Mouse (Mus musculus): ENCODE data around the gene Cox6a1. TPM values are rescaled to one million over a fixed set of nuclear protein-coding genes. Genes with fewer than 3 reads are reported as not detected.
A peak's percentile ranks its signal among the peaks of the same experiment; 100 is the strongest.
"Not testable (repeated sequence)": the region's sequence is repeated elsewhere in the genome, so short reads cannot be mapped to it uniquely, and the experiment has no call there.

Gene Cox6a1
- polyA plus RNA-seq, 1 experiment from 2014 or later, result 974 TPM

- Histone ChIP-seq H3K4me1 (replicated peaks) (peaks cover 25% of the 10 kb centered on the region), H3K9ac (replicated peaks) (no peak overlapping the region), H3K27ac (no peak overlapping the region), H3K27me3 (no peaks in the 10 kb centered on the region), H3K36me3 (no peaks in the 10 kb centered on the region), H3K9me3 (no peaks in the 10 kb centered on the region), H3K4me3 (replicated peaks) (no peak overlapping the region), H3K4me2 (replicated peaks) (no peak overlapping the region)
- 46% methylated on average over 5 of the region's 5 CpGs for WGBS
- no peak for ATAC-seq
Measured at GRCm38 (mm10) chr5:115313668-115313943, 35.2 kb downstream of the Cox6a1 start.

- H3K9me3 ChIP-seq, result no peaks in the 10 kb centered on the region
- peaks cover 19% of the 10 kb centered on the region for H3K4me1 ChIP-seq (replicated peaks)
- ATAC-seq, result no peak
- no peak overlapping the region for H3K4me3 ChIP-seq (replicated peaks)
- no peaks in the 10 kb centered on the region for H3K36me3 ChIP-seq
- no peak overlapping the region for H3K4me2 ChIP-seq (replicated peaks)
- H3K9ac ChIP-seq (replicated peaks), result no peak overlapping the region
- WGBS, result 83% methylated on average over 10 of the region's 10 CpGs
- no peaks in the 10 kb centered on the region for H3K27me3 ChIP-seq
- H3K27ac ChIP-seq, result no peak overlapping the region
Measured at GRCm38 (mm10) chr5:115312816-115313667, 35.7 kb downstream of the Cox6a1 start.

- no peaks in the 10 kb centered on the region for H3K9me3 ChIP-seq
- 89% methylated on average over 4 of the region's 4 CpGs for WGBS
- ATAC-seq, result no peak
- H3K27me3 ChIP-seq, result no peaks in the 10 kb centered on the region
- H3K4me1 ChIP-seq (replicated peaks), result peaks cover 12% of the 10 kb centered on the region
- no peaks in the 10 kb centered on the region for H3K36me3 ChIP-seq
- no peak overlapping the region for H3K27ac ChIP-seq
- H3K4me3 ChIP-seq (replicated peaks), result no peak overlapping the region
- H3K9ac ChIP-seq (replicated peaks), result no peak overlapping the region
- H3K4me2 ChIP-seq (replicated peaks), result no peak overlapping the region
Measured at GRCm38 (mm10) chr5:115312354-115312753, 36.4 kb downstream of the Cox6a1 start.

- WGBS, result 88% methylated on average over 7 of the region's 7 CpGs
- Histone ChIP-seq H3K4me2 (replicated peaks) (peak overlapping the region; percentile 76), H3K27me3 (peaks cover 11% of the 10 kb centered on the region), H3K4me1 (replicated peaks) (peaks cover 31% of the 10 kb centered on the region), H3K36me3 (peaks cover 15% of the 10 kb centered on the region), H3K4me3 (replicated peaks) (peak overlapping the region; percentile 91; the same call in 1 of the 2 replicates)
- ATAC-seq; H3K9ac ChIP-seq (replicated peaks); H3K9me3 ChIP-seq; H3K27ac ChIP-seq: not testable (repeated sequence)
Measured at GRCm38 (mm10) chr5:115302190-115302589, 46.6 kb downstream of the Cox6a1 start.

GRCm38 (mm10) chr5:115301615-115302014 lies 47.2 kb downstream of the Cox6a1 start:
- Histone ChIP-seq H3K4me2 (replicated peaks) (peak overlapping the region; percentile 76), H3K27me3 (peaks cover 11% of the 10 kb centered on the region), H3K9me3 (no peaks in the 10 kb centered on the region), H3K27ac (0 out of 2 replicates have a peak overlapping the region, but pooled peaks have one; percentile 51), H3K9ac (replicated peaks) (peak overlapping the region; percentile 65), H3K4me1 (replicated peaks) (peaks cover 31% of the 10 kb centered on the region), H3K36me3 (peaks cover 19% of the 10 kb centered on the region), H3K4me3 (replicated peaks) (peak overlapping the region; percentile 91)
- 33% methylated on average over 13 of the region's 13 CpGs for WGBS
- no peak for ATAC-seq

GRCm38 (mm10) chr5:115300792-115301614 lies 47.8 kb downstream of the Cox6a1 start, which contains the start of gene Dynll1:
TSS of gene Dynll1 (minus strand) at chr5:115300999.
- WGBS, result 1% methylated on average over 66 of the region's 66 CpGs
- peak within 1 kb of the TSS; percentile 91 for H3K9ac ChIP-seq (replicated peaks)
- peak; percentile 98 for ATAC-seq
- H3K4me1 ChIP-seq (replicated peaks), result peaks cover 31% of the 10 kb centered on the region
- peaks cover 26% of the 10 kb centered on the region for H3K36me3 ChIP-seq
- peak within 1 kb of the TSS; percentile 95 for H3K27ac ChIP-seq
- H3K27me3 ChIP-seq, result peaks cover 11% of the 10 kb centered on the region
- peak within 1 kb of the TSS; percentile 80 for H3K4me2 ChIP-seq (replicated peaks)
- peak within 1 kb of the TSS; percentile 91 for H3K4me3 ChIP-seq (replicated peaks)
- H3K9me3 ChIP-seq, result no peaks in the 10 kb centered on the region

GRCm38 (mm10) chr5:115300035-115300744 lies 48.6 kb downstream of the Cox6a1 start:
- WGBS, result under 1% methylated on average over 44 of the region's 46 CpGs
- peaks cover 11% of the 10 kb centered on the region for H3K27me3 ChIP-seq
- ATAC-seq, result peak; percentile 59; the same call in 1 of the 2 replicates
- H3K4me2 ChIP-seq (replicated peaks), result peak overlapping the region; percentile 80
- peak overlapping the region; percentile 95 for H3K27ac ChIP-seq
- H3K9ac ChIP-seq (replicated peaks), result peak overlapping the region; percentile 91
- H3K4me3 ChIP-seq (replicated peaks), result peak overlapping the region; percentile 91
- peaks cover 34% of the 10 kb centered on the region for H3K36me3 ChIP-seq
- peaks cover 31% of the 10 kb centered on the region for H3K4me1 ChIP-seq (replicated peaks)
- H3K9me3 ChIP-seq, result no peaks in the 10 kb centered on the region

- no peak for ATAC-seq
- Histone ChIP-seq H3K27ac (0 out of 2 replicates have a peak overlapping the region, but pooled peaks have one; percentile 2), H3K9me3 (no peaks in the 10 kb centered on the region), H3K27me3 (no peaks in the 10 kb centered on the region), H3K4me3 (replicated peaks) (no peak overlapping the region), H3K4me1 (replicated peaks) (peaks cover 24% of the 10 kb centered on the region), H3K9ac (replicated peaks) (no peak overlapping the region), H3K36me3 (peaks cover 60% of the 10 kb centered on the region), H3K4me2 (replicated peaks) (no peak overlapping the region)
- 88% methylated on average over 10 of the region's 10 CpGs for WGBS
Measured at GRCm38 (mm10) chr5:115296347-115296746, 52.4 kb downstream of the Cox6a1 start.

Other genes starting within 250 kb of the Cox6a1 start
- 21.0 and 25.1 TPM in 2 replicates for gene Acads, start 229.6 kb downstream of the Cox6a1 start, polyA plus RNA-seq (2015; fragmentation: Nextera tagmentation; extraction: Ambion mirVana)
- gene Unc119b, start 214.0 kb downstream of the Cox6a1 start, polyA plus RNA-seq (2015; fragmentation: Nextera tagmentation; extraction: Ambion mirVana), result 37.4 and 43.4 TPM in 2 replicates
- gene Mlec, start 190.8 kb downstream of the Cox6a1 start, polyA plus RNA-seq (2015; fragmentation: Nextera tagmentation; extraction: Ambion mirVana), result 21.1 and 25.3 TPM in 2 replicates
- gene Cabp1, start 154.6 kb downstream of the Cox6a1 start, polyA plus RNA-seq (2015; fragmentation: Nextera tagmentation; extraction: Ambion mirVana), result 2.0 and 2.7 TPM in 2 replicates
- 87.7 and 110 TPM in 2 replicates for gene Pop5, start 113.1 kb downstream of the Cox6a1 start, polyA plus RNA-seq (2015; fragmentation: Nextera tagmentation; extraction: Ambion mirVana)
- gene Rnf10, start 76.1 kb downstream of the Cox6a1 start, polyA plus RNA-seq (2015; fragmentation: Nextera tagmentation; extraction: Ambion mirVana), result 146 and 160 TPM in 2 replicates
- 51.8 and 56.8 TPM in 2 replicates for gene Coq5, start 69.3 kb downstream of the Cox6a1 start, polyA plus RNA-seq (2015; fragmentation: Nextera tagmentation; extraction: Ambion mirVana)
- gene Dynll1, start 48.0 kb downstream of the Cox6a1 start, polyA plus RNA-seq (2015; fragmentation: Nextera tagmentation; extraction: Ambion mirVana), result 1,401 and 1,414 TPM in 2 replicates
- 193 and 203 TPM in 2 replicates for gene Srsf9, start 21.8 kb downstream of the Cox6a1 start, polyA plus RNA-seq (2015; fragmentation: Nextera tagmentation; extraction: Ambion mirVana)
- gene Gatc, start 7.8 kb downstream of the Cox6a1 start, polyA plus RNA-seq (2015; fragmentation: Nextera tagmentation; extraction: Ambion mirVana), result 34.2 and 37.0 TPM in 2 replicates
- 54.2 and 56.7 TPM in 2 replicates for gene Triap1, start 7.8 kb downstream of the Cox6a1 start, polyA plus RNA-seq (2015; fragmentation: Nextera tagmentation; extraction: Ambion mirVana)
- 112 and 133 TPM in 2 replicates for gene Msi1, start 80.6 kb upstream of the Cox6a1 start, polyA plus RNA-seq (2015; fragmentation: Nextera tagmentation; extraction: Ambion mirVana)
- not detected in 2 replicates for gene Pla2g1b, start 117.3 kb upstream of the Cox6a1 start, polyA plus RNA-seq (2015; fragmentation: Nextera tagmentation; extraction: Ambion mirVana)
- 26.1 and 28.7 TPM in 2 replicates for gene Sirt4, start 135.7 kb upstream of the Cox6a1 start, polyA plus RNA-seq (2015; fragmentation: Nextera tagmentation; extraction: Ambion mirVana)
- 16.2 and 18.3 TPM in 2 replicates for gene Pxn, start 157.7 kb upstream of the Cox6a1 start, polyA plus RNA-seq (2015; fragmentation: Nextera tagmentation; extraction: Ambion mirVana)
- 905 and 914 TPM in 2 replicates for gene Rplp0, start 210.5 kb upstream of the Cox6a1 start, polyA plus RNA-seq (2015; fragmentation: Nextera tagmentation; extraction: Ambion mirVana)
- gene Gcn1l1, start 216.3 kb upstream of the Cox6a1 start, polyA plus RNA-seq (2015; fragmentation: Nextera tagmentation; extraction: Ambion mirVana), result 48.6 and 49.1 TPM in 2 replicates

Data from midbrain, embryonic 13.5 days (tissue).